Mouse (Mus musculus) cerebellum, adult 9-10 months (tissue): Measurements from ENCODE around the gene AC140267.1.

Source experiments
- DNase-seq: peaks from one replicate; pipeline ENCODE4 v3.0.0; 2022

AC140267.1 gene

GRCm38 (mm10) chr15:80266281-80266680 is 30.6 kb downstream of the AC140267.1 start:
- peak; percentile 93 for DNase-seq

DNA sequence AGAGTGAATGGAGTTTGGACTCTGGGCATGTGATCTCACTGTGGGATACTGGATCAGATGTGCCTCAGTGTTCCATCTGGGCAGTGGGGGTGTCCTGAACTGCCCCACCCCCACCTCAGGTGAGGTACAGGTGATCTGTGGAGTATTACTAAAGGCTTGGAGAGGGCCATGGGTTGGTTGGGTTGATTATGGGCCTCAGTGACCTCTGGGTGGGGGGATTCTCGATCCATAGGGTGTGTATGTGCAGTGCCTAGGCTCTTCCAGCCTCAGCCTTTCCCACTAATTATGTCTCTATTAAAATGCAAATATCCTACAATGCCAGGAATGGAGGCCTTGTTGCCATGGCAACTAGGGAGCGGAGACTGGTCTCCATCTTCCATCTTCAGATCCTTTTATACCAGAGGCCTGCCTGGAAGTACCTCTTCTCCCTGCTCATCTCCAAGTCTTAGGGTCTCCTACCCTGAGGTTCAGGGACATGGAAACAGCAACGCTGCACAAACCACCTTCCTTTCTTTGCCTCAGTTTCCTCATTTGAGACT is 36.3 kb downstream of the AC140267.1 start:
- no peak for DNase-seq

- peak; percentile 72 for DNase-seq
Observed at GRCm38 (mm10) chr15:80277107-80277506, 41.5 kb downstream of the AC140267.1 start.

- no peak for DNase-seq
Observed at GRCm38 (mm10) chr15:80277625-80278024, 42.0 kb downstream of the AC140267.1 start.

DNA sequence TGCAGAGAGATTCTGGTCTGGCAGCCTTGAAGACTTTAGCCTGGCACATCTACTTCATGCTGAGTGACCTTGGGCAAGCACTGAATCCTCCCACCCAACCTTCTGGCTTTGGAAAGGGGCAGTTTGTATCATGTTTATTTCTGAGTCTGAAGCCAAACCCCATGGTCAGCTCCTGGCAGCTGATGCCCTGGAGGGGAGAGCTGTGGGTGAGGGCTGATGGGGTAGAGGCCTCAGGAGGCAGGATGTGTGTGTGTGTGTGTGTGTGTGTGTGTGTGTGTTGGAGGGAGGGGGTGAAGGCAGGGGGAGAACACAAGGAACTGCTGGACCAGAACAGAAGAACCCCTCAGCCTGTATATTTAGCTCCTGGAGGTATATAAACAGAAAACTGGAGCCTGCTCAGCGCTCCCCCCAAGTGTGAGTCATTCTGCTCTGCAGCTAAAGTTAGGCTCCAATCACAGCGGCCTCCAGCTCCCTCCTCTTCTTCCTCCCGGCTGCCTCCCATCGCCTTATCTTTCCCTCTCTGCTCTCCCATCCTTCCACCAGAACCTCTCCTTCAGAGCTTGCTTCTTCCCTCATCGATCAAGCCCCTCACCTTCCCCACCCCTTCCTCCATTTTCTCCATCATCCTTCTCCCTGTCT is 42.6 kb downstream of the AC140267.1 start:
- peak; percentile 82 for DNase-seq

GRCm38 (mm10) chr15:80279053-80279452 is 43.4 kb downstream of the AC140267.1 start:
- no peak for DNase-seq

- DNase-seq = no peak
Observed at GRCm38 (mm10) chr15:80280646-80281045, 45.0 kb downstream of the AC140267.1 start.
